Mouse (Mus musculus) liver, postnatal 0 days (tissue): ENCODE measurements around the gene Faap100.

ENCODE experiments used
- CTCF ChIP-seq: sonication (generic); IDR thresholded peaks from 2 replicates; pipeline ENCODE4 v1.5.1; 2016; ENCODE audit warnings: antibody characterized with exemption, low read depth
- EP300 ChIP-seq: IDR thresholded peaks from 2 replicates; pipeline ENCODE4 v1.6.1; 2016; ENCODE audit warnings: antibody characterized with exemption, low read depth, mild to moderate bottlenecking

GRCm38 (mm10) chr11:120418592-120418991 lies 40.0 kb upstream of the Faap100 start:
- TF ChIP-seq CTCF (no peak), EP300 (no peak)
